ENCODE assay signal across 13 mouse cellular contexts in genomic region chr3:9513703-9514110, GRCm38 (mm10).
A peak's percentile ranks its signal among the peaks of the same experiment; 100 is the strongest.
DNase-seq lines count a peak whose midpoint lies in the region; ATAC-seq and TF ChIP-seq lines count a peak whose summit lies in the region.
"Had no signal": no experiment of that assay in that cellular context is flagged by ENCODE, and none has a peak within 500 bp of the region (broad histone marks: within the 10 kb centered on the region; RNA-seq: fewer than 3 reads in every experiment).

No protein-coding gene starts in this region.

- peak overlapping the region; percentile 25 for H3K27ac ChIP-seq in gastrocnemius, adult 2 months
- 0 out of 2 replicates have a peak overlapping the region, but pooled peaks have one; percentile 10 for H3K27ac ChIP-seq in midbrain, embryonic 12.5 days (replicated peaks)
- no peak overlapping the region for H3K27ac ChIP-seq in midbrain, embryonic 10.5 days (replicated peaks)
- H3K27ac ChIP-seq in hindbrain, postnatal 0 days: no peak overlapping the region
- H3K27ac ChIP-seq: embryonic facial prominence, embryonic 15.5 days had no signal

- peak; percentile 74 for ATAC-seq in midbrain, embryonic 12.5 days (ENCODE audit: low FRiP score, low read depth)
- peak; percentile 63 for ATAC-seq in hindbrain, postnatal 0 days
- ATAC-seq: activated CD4-positive, CD25-positive, alpha-beta regulatory T cell, adult 4 months had no signal

- no peak for TF ChIP-seq CTCF in gastrocnemius, adult 2 months (IDR thresholded peaks at IDR 0.05)
- TF ChIP-seq CTCF in hindbrain, postnatal 0 days (IDR thresholded peaks at IDR 0.05; ENCODE audit: low read depth): no peak

- H3K9ac ChIP-seq in midbrain, embryonic 12.5 days (replicated peaks): no peak overlapping the region
- H3K9ac ChIP-seq in hindbrain, postnatal 0 days (replicated peaks; ENCODE audit: low read length): no peak overlapping the region
- H3K9ac ChIP-seq: embryonic facial prominence, embryonic 15.5 days had no signal

- H3K4me1 ChIP-seq in midbrain, embryonic 12.5 days: peaks cover 7% of the 10 kb centered on the region
- H3K4me1 ChIP-seq in midbrain, embryonic 10.5 days: peaks cover 17% of the 10 kb centered on the region
- H3K4me1 ChIP-seq in hindbrain, postnatal 0 days (ENCODE audit: insufficient read depth, low read length): peaks cover 5% of the 10 kb centered on the region; the same call in 1 of the 2 replicates

- H3K27me3 ChIP-seq in midbrain, embryonic 12.5 days: peaks cover 50% of the 10 kb centered on the region
- H3K27me3 ChIP-seq in midbrain, embryonic 10.5 days (ENCODE audit: low read depth, poor library complexity, severe bottlenecking): peaks cover 83% of the 10 kb centered on the region
- no peaks in the 10 kb centered on the region for H3K27me3 ChIP-seq in hindbrain, postnatal 0 days (ENCODE audit: insufficient read depth, low read length)
- H3K27me3 ChIP-seq: embryonic facial prominence, embryonic 15.5 days had no signal

- 18% methylated on average over 7 of the region's 7 CpGs for WGBS in midbrain, embryonic 12.5 days
- 38% methylated on average over 7 of the region's 7 CpGs for WGBS in midbrain, embryonic 10.5 days
- 13% methylated on average over 7 of the region's 7 CpGs for WGBS in hindbrain, postnatal 0 days

- H3K4me2 ChIP-seq in midbrain, embryonic 12.5 days (replicated peaks): no peak overlapping the region
- H3K4me2 ChIP-seq in hindbrain, postnatal 0 days (ENCODE audit: low read depth, low read length): no peak overlapping the region
- H3K4me2 ChIP-seq: embryonic facial prominence, embryonic 15.5 days had no signal

- H3K9me3 ChIP-seq in midbrain, embryonic 12.5 days: no peaks in the 10 kb centered on the region
- no peaks in the 10 kb centered on the region for H3K9me3 ChIP-seq in midbrain, embryonic 10.5 days (replicated peaks)
- H3K9me3 ChIP-seq in hindbrain, postnatal 0 days (ENCODE audit: low read length): no peaks in the 10 kb centered on the region
- H3K9me3 ChIP-seq: embryonic facial prominence, embryonic 15.5 days had no signal

- DNase-seq in gastrocnemius, adult 2 months: peak; percentile 26
- no peak for DNase-seq in gastrocnemius, postnatal 4 days (ENCODE audit: low spot score in 2 of 2)
- no peak for DNase-seq in midbrain, embryonic 10.5 days (ENCODE audit: low spot score)
- peak; percentile 60 for DNase-seq in hindbrain, postnatal 0 days (ENCODE audit: low spot score)
- DNase-seq in skeletal muscle tissue, adult 2 months (ENCODE audit: low read depth, low spot score): peak; percentile 48
- DNase-seq in liver: no peak
- no peak for DNase-seq in ovary, postnatal 10 days (ENCODE audit: low spot score)
- DNase-seq: cerebellum, postnatal 10 days; kidney, postnatal 14 days; thymus, postnatal 14 days had no signal

- H3K36me3 ChIP-seq in midbrain, embryonic 12.5 days: no peaks in the 10 kb centered on the region
- H3K36me3 ChIP-seq in midbrain, embryonic 10.5 days: no peaks in the 10 kb centered on the region
- no peaks in the 10 kb centered on the region for H3K36me3 ChIP-seq in hindbrain, postnatal 0 days (ENCODE audit: insufficient read depth, low read length)
- H3K36me3 ChIP-seq: embryonic facial prominence, embryonic 15.5 days had no signal

- H3K4me3 ChIP-seq in gastrocnemius, adult 2 months: no peak overlapping the region
- no peak overlapping the region for H3K4me3 ChIP-seq in midbrain, embryonic 12.5 days
- H3K4me3 ChIP-seq in midbrain, embryonic 10.5 days: no peak overlapping the region
- H3K4me3 ChIP-seq in hindbrain, postnatal 0 days (ENCODE audit: low read length): no peak overlapping the region
- H3K4me3 ChIP-seq: embryonic facial prominence, embryonic 15.5 days had no signal

- intact Hi-C loops in gastrocnemius, adult 2 months (cut with DNase I): no loop called here

Comparison
In these comparisons a context has a peak if more than half of its experiments do, and no peak if none do; other contexts are left out.
1. DNase-seq: peak in gastrocnemius, adult 2 months (single experiment), hindbrain, postnatal 0 days (single experiment) and skeletal muscle tissue, adult 2 months (single experiment); none in gastrocnemius, postnatal 4 days (0 of 2), midbrain, embryonic 10.5 days (single experiment), liver (single experiment) and ovary, postnatal 10 days (single experiment).
2. H3K27ac ChIP-seq: peak in gastrocnemius, adult 2 months (single experiment) and midbrain, embryonic 12.5 days (single experiment); none in midbrain, embryonic 10.5 days (single experiment) and hindbrain, postnatal 0 days (single experiment).